Mouse (Mus musculus): ENCODE measurements around the gene Cryge.

DNA sequence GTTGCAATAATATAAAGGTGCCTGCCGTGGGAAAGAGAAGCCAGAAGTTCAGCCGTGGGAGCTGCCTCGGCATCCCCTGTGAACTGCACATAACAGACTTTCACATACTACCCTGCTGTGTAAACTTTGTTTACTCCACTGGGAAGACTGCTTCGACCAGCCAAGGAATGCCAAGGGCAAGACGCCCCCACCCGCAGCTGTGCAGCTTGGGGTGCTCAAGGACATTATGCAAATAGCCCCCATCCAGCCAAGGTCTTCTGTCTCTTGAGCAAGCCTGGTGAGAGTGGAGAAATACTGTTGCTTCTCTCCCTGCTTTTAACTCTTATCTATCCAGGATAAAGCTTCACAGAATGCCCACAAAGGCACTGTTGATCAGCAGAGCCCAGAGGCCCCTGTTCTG, 10.1 kb downstream of the Cryge start:
- no peak for TF ChIP-seq CTCF (IDR thresholded peaks at IDR 0.05; ENCODE audit: extremely low read depth, insufficient read depth, insufficient read length, insufficient replicate concordance)
- TF ChIP-seq POLR2A (IDR thresholded peaks at IDR 0.05; ENCODE audit: low read depth, low read length) = no peak
